Mouse (Mus musculus): ENCODE data around the gene Cdh13. TPM values are rescaled to one million over a fixed set of nuclear protein-coding genes. Genes with fewer than 3 reads are reported as not detected.

Cdh13 gene
- polyA plus RNA-seq, 1 experiment from 2014 or later, result 56.3 TPM

- no peak for ATAC-seq
- no peaks in the 10 kb centered on the region for H3K9me3 ChIP-seq
- H3K36me3 ChIP-seq, result no peaks in the 10 kb centered on the region
- H3K4me1 ChIP-seq (replicated peaks), result peaks cover 19% of the 10 kb centered on the region
- 37% methylated on average over 4 of the region's 4 CpGs for WGBS
- H3K4me3 ChIP-seq (replicated peaks), result no peak overlapping the region
- no peak overlapping the region for H3K9ac ChIP-seq (replicated peaks)
- H3K4me2 ChIP-seq (replicated peaks), result no peak overlapping the region
- H3K27ac ChIP-seq, result no peak overlapping the region
- H3K27me3 ChIP-seq, result no peaks in the 10 kb centered on the region
Measured at GRCm38 (mm10) chr8:118488735-118489134, 205.2 kb downstream of the Cdh13 start.

GRCm38 (mm10) chr8:118502509-118502908 is 219.0 kb downstream of the Cdh13 start:
- peaks cover 14% of the 10 kb centered on the region for H3K4me1 ChIP-seq (replicated peaks)
- 64% methylated on average over 8 of the region's 8 CpGs for WGBS
- 0 out of 2 replicates have a peak, but pooled peaks have one; percentile 20 for ATAC-seq
- H3K9ac ChIP-seq (replicated peaks), result no peak overlapping the region
- no peak overlapping the region for H3K4me3 ChIP-seq (replicated peaks)
- no peaks in the 10 kb centered on the region for H3K9me3 ChIP-seq
- no peaks in the 10 kb centered on the region for H3K36me3 ChIP-seq
- H3K27me3 ChIP-seq, result no peaks in the 10 kb centered on the region
- H3K4me2 ChIP-seq (replicated peaks), result no peak overlapping the region
- H3K27ac ChIP-seq, result no peak overlapping the region

- H3K4me2 ChIP-seq (replicated peaks), result no peak overlapping the region
- H3K9me3 ChIP-seq, result no peaks in the 10 kb centered on the region
- ATAC-seq, result no peak
- WGBS, result 93% methylated on average over 5 of the region's 5 CpGs
- H3K27me3 ChIP-seq, result no peaks in the 10 kb centered on the region
- no peak overlapping the region for H3K27ac ChIP-seq
- H3K4me1 ChIP-seq (replicated peaks), result 0 out of 2 replicates have a peak, but pooled peaks cover 3% of the 10 kb centered on the region
- H3K9ac ChIP-seq (replicated peaks), result no peak overlapping the region
- no peak overlapping the region for H3K4me3 ChIP-seq (replicated peaks)
- H3K36me3 ChIP-seq, result no peaks in the 10 kb centered on the region
Measured at GRCm38 (mm10) chr8:118509426-118509825, 225.9 kb downstream of the Cdh13 start.

GRCm38 (mm10) chr8:118513259-118513658 is 229.7 kb downstream of the Cdh13 start:
- peaks cover 10% of the 10 kb centered on the region for H3K4me1 ChIP-seq (replicated peaks)
- no peaks in the 10 kb centered on the region for H3K27me3 ChIP-seq
- H3K36me3 ChIP-seq, result no peaks in the 10 kb centered on the region
- no peaks in the 10 kb centered on the region for H3K9me3 ChIP-seq
- H3K4me3 ChIP-seq (replicated peaks), result no peak overlapping the region
- no peak overlapping the region for H3K27ac ChIP-seq
- H3K9ac ChIP-seq (replicated peaks), result no peak overlapping the region
- no peak for ATAC-seq
- no peak overlapping the region for H3K4me2 ChIP-seq (replicated peaks)
- WGBS, result 57% methylated on average over 6 of the region's 6 CpGs

- no peak for ATAC-seq
- Histone ChIP-seq H3K36me3 (no peaks in the 10 kb centered on the region), H3K4me1 (replicated peaks) (peaks cover 17% of the 10 kb centered on the region), H3K27ac (no peak overlapping the region), H3K4me3 (replicated peaks) (no peak overlapping the region), H3K9ac (replicated peaks) (no peak overlapping the region), H3K27me3 (no peaks in the 10 kb centered on the region), H3K9me3 (no peaks in the 10 kb centered on the region), H3K4me2 (replicated peaks) (no peak overlapping the region)
- 86% methylated on average over 6 of the region's 6 CpGs for WGBS
Measured at GRCm38 (mm10) chr8:118515616-118516015, 232.1 kb downstream of the Cdh13 start.

- WGBS, result 47% methylated on average over 4 of the region's 4 CpGs
- no peak overlapping the region for H3K4me2 ChIP-seq (replicated peaks)
- H3K4me3 ChIP-seq (replicated peaks), result no peak overlapping the region
- H3K9me3 ChIP-seq, result no peaks in the 10 kb centered on the region
- ATAC-seq, result no peak
- H3K36me3 ChIP-seq, result no peaks in the 10 kb centered on the region
- no peak overlapping the region for H3K27ac ChIP-seq
- H3K9ac ChIP-seq (replicated peaks), result no peak overlapping the region
- no peaks in the 10 kb centered on the region for H3K27me3 ChIP-seq
- peaks cover 17% of the 10 kb centered on the region for H3K4me1 ChIP-seq (replicated peaks)
Measured at GRCm38 (mm10) chr8:118517071-118517470, 233.5 kb downstream of the Cdh13 start.

- H3K4me2 ChIP-seq (replicated peaks), result no peak overlapping the region
- 78% methylated on average over 13 of the region's 13 CpGs for WGBS
- no peak overlapping the region for H3K27ac ChIP-seq
- H3K36me3 ChIP-seq, result no peaks in the 10 kb centered on the region
- peaks cover 17% of the 10 kb centered on the region for H3K4me1 ChIP-seq (replicated peaks)
- H3K4me3 ChIP-seq (replicated peaks), result no peak overlapping the region
- no peaks in the 10 kb centered on the region for H3K27me3 ChIP-seq
- H3K9ac ChIP-seq (replicated peaks), result no peak overlapping the region
- no peak for ATAC-seq
- H3K9me3 ChIP-seq, result no peaks in the 10 kb centered on the region
Measured at GRCm38 (mm10) chr8:118518030-118518741, 234.7 kb downstream of the Cdh13 start.

GRCm38 (mm10) chr8:118518742-118519102 is 235.2 kb downstream of the Cdh13 start:
- Histone ChIP-seq H3K27ac (no peak overlapping the region), H3K9ac (replicated peaks) (no peak overlapping the region), H3K4me2 (replicated peaks) (no peak overlapping the region), H3K27me3 (no peaks in the 10 kb centered on the region), H3K9me3 (no peaks in the 10 kb centered on the region), H3K36me3 (no peaks in the 10 kb centered on the region), H3K4me1 (replicated peaks) (peaks cover 17% of the 10 kb centered on the region), H3K4me3 (replicated peaks) (no peak overlapping the region)
- ATAC-seq, result no peak
- 40% methylated on average over 3 of the region's 3 CpGs for WGBS

- 84% methylated on average over 1 of the region's 1 CpGs for WGBS
- no peak overlapping the region for H3K4me3 ChIP-seq (replicated peaks)
Measured at GRCm38 (mm10) chr8:118523922-118524321, 240.4 kb downstream of the Cdh13 start.

GRCm38 (mm10) chr8:118538816-118539558 is 255.5 kb downstream of the Cdh13 start:
- WGBS, result 47% methylated on average over 8 of the region's 8 CpGs
- no peak overlapping the region for H3K4me3 ChIP-seq (replicated peaks)

More at GRCm38 (mm10) chr8:118523922-118524321, 240.4 kb downstream of the Cdh13 start:
- Histone ChIP-seq H3K4me1 (replicated peaks) (no peaks in the 10 kb centered on the region), H3K36me3 (no peaks in the 10 kb centered on the region), H3K27me3 (no peaks in the 10 kb centered on the region), H3K9ac (replicated peaks) (no peak overlapping the region), H3K9me3 (no peaks in the 10 kb centered on the region), H3K4me2 (replicated peaks) (no peak overlapping the region), H3K27ac (no peak overlapping the region)
- ATAC-seq, result no peak

GRCm38 (mm10) chr8:118539559-118539819 is 256.0 kb downstream of the Cdh13 start:
- 14% methylated on average over 5 of the region's 5 CpGs for WGBS
- H3K4me3 ChIP-seq (replicated peaks), result no peak overlapping the region
- no peaks in the 10 kb centered on the region for H3K36me3 ChIP-seq
- 0 out of 2 replicates have a peak, but pooled peaks have one; percentile 3 for ATAC-seq
- no peak overlapping the region for H3K27ac ChIP-seq
- no peaks in the 10 kb centered on the region for H3K9me3 ChIP-seq
- peaks cover 80% of the 10 kb centered on the region for H3K27me3 ChIP-seq
- no peak overlapping the region for H3K4me2 ChIP-seq (replicated peaks)
- H3K9ac ChIP-seq (replicated peaks), result no peak overlapping the region
- H3K4me1 ChIP-seq (replicated peaks), result peaks cover 12% of the 10 kb centered on the region

More at GRCm38 (mm10) chr8:118538816-118539558, 255.5 kb downstream of the Cdh13 start:
- peak; percentile 50; the same call in 1 of the 2 replicates for ATAC-seq
- Histone ChIP-seq H3K4me1 (replicated peaks) (peaks cover 12% of the 10 kb centered on the region), H3K27ac (no peak overlapping the region), H3K27me3 (peaks cover 78% of the 10 kb centered on the region), H3K4me2 (replicated peaks) (no peak overlapping the region), H3K9ac (replicated peaks) (no peak overlapping the region), H3K9me3 (no peaks in the 10 kb centered on the region), H3K36me3 (no peaks in the 10 kb centered on the region)

- whole genome bisulfite sequencing, result 47% methylated on average over 4 of the region's 4 CpGs
- Histone ChIP-seq H3K27ac (no peak overlapping the region), H3K4me1 (replicated peaks) (peaks cover 12% of the 10 kb centered on the region), H3K9ac (replicated peaks) (no peak overlapping the region), H3K27me3 (peaks cover 81% of the 10 kb centered on the region), H3K4me3 (replicated peaks) (no peak overlapping the region), H3K36me3 (no peaks in the 10 kb centered on the region), H3K9me3 (no peaks in the 10 kb centered on the region), H3K4me2 (replicated peaks) (no peak overlapping the region)
- no peak for ATAC-seq
Measured at GRCm38 (mm10) chr8:118539941-118540340, 256.4 kb downstream of the Cdh13 start.
